Mouse (Mus musculus) thymus, adult 2 months (tissue): Measurements from ENCODE around the gene Rps16.

Experiments used
- CTCF ChIP-seq: fragments of 200-500 bp; IDR thresholded peaks from 2 replicates; pipeline ENCODE4 v1.5.1; 2012; ENCODE audit warnings: mild to moderate bottlenecking, control low read depth, low read length, moderate library complexity, borderline replicate concordance; ENCODE audit not compliant: control insufficient read depth, poor library complexity, insufficient read depth; ENCODE audit errors: extremely low read depth
- POLR2A ChIP-seq: fragments of 200-500 bp; IDR thresholded peaks from 2 replicates; pipeline ENCODE4 v1.6.1; 2012; ENCODE audit warnings: mild to moderate bottlenecking, low read length, control low read depth, moderate library complexity; ENCODE audit not compliant: control insufficient read depth, poor library complexity, insufficient read depth; ENCODE audit errors: extremely low read depth

- peak; percentile 66; the same call in 1 of the 2 replicates for TF ChIP-seq POLR2A
- TF ChIP-seq CTCF, result no peak
These were observed 32.5 kb downstream of the Rps16 start for GRCm38 (mm10) chr7:28382981-28383396.
